Mouse (Mus musculus) C2C12 (cell line): ENCODE data around the gene Ago3. TPM values are rescaled to one million over a fixed set of nuclear protein-coding genes. Genes with fewer than 3 reads are reported as not detected.

ENCODE experiments used
- H3K27me3 ChIP-seq: one replicate; pipeline ENCODE4 v1.6.1; 2011; ENCODE audit not compliant: control insufficient read depth, insufficient read depth, insufficient read length
- H3K36me3 ChIP-seq: one replicate; pipeline ENCODE4 v1.6.1; 2011; ENCODE audit not compliant: control insufficient read depth, insufficient read depth
- H3K4me3 ChIP-seq: one replicate; pipeline ENCODE4 v1.5.1; 2011; ENCODE audit warnings: mild to moderate bottlenecking, control low read depth; ENCODE audit not compliant: poor library complexity, insufficient read depth, severe bottlenecking
- H3K79me2 ChIP-seq: one replicate; pipeline ENCODE4 v1.6.1; 2011; ENCODE audit not compliant: control insufficient read depth, insufficient read depth
- H3K79me3 ChIP-seq: one replicate; pipeline ENCODE4 v1.6.1; 2011; ENCODE audit warnings: low read depth, control low read depth
- H3ac ChIP-seq: one replicate; pipeline ENCODE3; 2011; ENCODE audit warnings: low read depth; ENCODE audit not compliant: control insufficient read depth, insufficient read length
- CEBPB ChIP-seq: IDR thresholded peaks from one replicate; pipeline ENCODE4 v1.6.1; 2011; ENCODE audit warnings: low read depth, mild to moderate bottlenecking, control low read depth, moderate library complexity
- CTCF ChIP-seq: IDR thresholded peaks from one replicate; pipeline ENCODE4 v1.5.1; 2011; ENCODE audit not compliant: control insufficient read depth, insufficient read depth, insufficient read length
- FOSL1 ChIP-seq: IDR thresholded peaks from one replicate; pipeline ENCODE4 v1.8.0; 2011; ENCODE audit warnings: mild to moderate bottlenecking, low read length; ENCODE audit not compliant: poor library complexity, insufficient read depth, severe bottlenecking
- MAX ChIP-seq: IDR thresholded peaks from one replicate; pipeline ENCODE4 v1.6.1; 2011; ENCODE audit warnings: mild to moderate bottlenecking, control low read depth
- MYOD1 ChIP-seq: IDR thresholded peaks from one replicate; pipeline ENCODE4 v1.6.1; 2011; ENCODE audit warnings: low read depth; ENCODE audit not compliant: control insufficient read depth, insufficient read length
- MYOG ChIP-seq: IDR thresholded peaks from one replicate; pipeline ENCODE4 v1.6.1; 2011; ENCODE audit not compliant: control insufficient read depth, insufficient read length; ENCODE audit errors: extremely low read depth
- USF1 ChIP-seq: IDR thresholded peaks from one replicate; pipeline ENCODE4 v1.6.1; 2011; ENCODE audit warnings: low read depth, mild to moderate bottlenecking, control low read depth, moderate library complexity
- polyA plus RNA-seq: library from polyadenylated mRNA; unstranded; fragments of >200 nt; fragmentation: generic; extraction: Trizol; gene quantifications from one replicate; pipeline ENCODE4 v1.2.1, GENCODE M21; 2012; ENCODE audit warnings: missing spikeins

The Ago3 gene
- polyA plus RNA-seq, 1 experiment, result 5.2 TPM

DNA sequence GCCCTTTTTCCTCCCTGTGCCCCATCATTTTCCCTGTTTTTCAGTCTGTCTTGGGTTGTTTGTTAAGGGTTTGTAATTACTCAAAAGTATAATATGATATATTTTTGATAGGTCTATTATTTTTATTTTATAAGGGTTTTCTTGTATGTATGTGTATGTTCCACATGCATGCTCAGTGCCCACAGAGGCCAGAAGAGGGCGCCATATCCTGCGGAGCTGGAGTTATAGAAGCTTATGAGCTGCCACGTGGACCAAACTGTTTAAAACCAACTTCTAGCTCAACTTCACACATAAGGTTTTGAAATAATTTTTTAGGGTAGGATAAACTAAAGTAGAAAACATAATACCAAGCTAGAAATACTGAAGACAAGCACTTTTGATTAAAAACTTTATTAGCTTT lies 97.0 kb downstream of the Ago3 start:
- Histone ChIP-seq H3ac (no peak overlapping the region), H3K4me3 (no peak overlapping the region)
- TF ChIP-seq USF1 (no peak), CEBPB (no peak)

DNA sequence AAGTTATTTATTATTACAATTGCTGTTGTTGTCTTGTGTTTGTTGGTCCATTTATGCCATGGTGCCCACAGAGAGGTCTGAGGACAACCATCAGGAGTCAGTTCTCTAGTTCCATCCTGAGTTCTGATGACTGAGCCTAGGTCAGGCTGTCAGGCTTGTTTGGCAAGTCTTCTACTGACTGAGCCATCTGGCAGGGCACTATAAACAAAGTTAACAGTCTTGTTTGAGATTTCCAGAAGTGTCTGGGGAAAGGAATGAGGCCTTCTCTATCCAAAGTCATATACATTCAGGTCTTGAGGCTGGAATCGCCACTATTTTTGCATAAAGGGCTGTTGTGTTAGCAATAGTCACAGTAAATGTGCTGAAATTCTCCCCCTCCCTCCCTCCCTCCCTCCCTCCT lies 97.6 kb downstream of the Ago3 start:
- H3K4me3 ChIP-seq, result no peak overlapping the region
- no peaks in the 10 kb centered on the region for H3K79me3 ChIP-seq
- no peaks in the 10 kb centered on the region for H3K27me3 ChIP-seq
- no peak overlapping the region for H3ac ChIP-seq
- H3K79me2 ChIP-seq, result no peaks in the 10 kb centered on the region
- TF ChIP-seq MYOG (no peak), MYOD1 (no peak), USF1 (no peak), CTCF (no peak), MAX (no peak), FOSL1 (no peak), CEBPB (no peak)
- peaks cover 4% of the 10 kb centered on the region for H3K36me3 ChIP-seq

More for the DNA sequence above, 97.0 kb downstream of the Ago3 start:
- H3K79me3 ChIP-seq, result no peaks in the 10 kb centered on the region
- no peaks in the 10 kb centered on the region for H3K79me2 ChIP-seq
- H3K27me3 ChIP-seq, result no peaks in the 10 kb centered on the region
- peaks cover 4% of the 10 kb centered on the region for H3K36me3 ChIP-seq

DNA sequence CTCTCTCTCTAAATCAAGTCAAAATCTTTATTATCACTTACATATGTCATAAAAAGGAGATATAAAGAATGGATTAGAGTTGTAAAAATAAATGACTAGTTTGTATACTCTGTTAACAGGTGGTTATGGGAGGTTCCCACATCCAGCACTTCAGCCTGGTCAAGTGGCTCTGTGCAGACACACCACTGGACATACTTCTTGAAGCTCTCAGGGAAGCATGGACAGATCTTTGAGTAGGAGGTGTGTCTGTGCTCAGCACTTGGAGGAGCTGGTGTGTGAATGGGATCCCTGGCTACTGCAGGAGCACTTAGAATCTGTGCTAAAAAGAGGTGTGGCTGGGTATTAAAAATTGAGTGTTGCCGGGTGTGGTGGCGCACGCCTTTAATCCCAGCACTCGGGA lies 99.1 kb downstream of the Ago3 start:
- H3K36me3 ChIP-seq, result no peaks in the 10 kb centered on the region
- no peak for TF ChIP-seq MYOD1
- no peak for TF ChIP-seq USF1
- TF ChIP-seq CEBPB, result no peak
- no peak for TF ChIP-seq MYOG
- no peak for TF ChIP-seq CTCF
- H3K4me3 ChIP-seq, result no peak overlapping the region
- H3ac ChIP-seq, result no peak overlapping the region
- no peaks in the 10 kb centered on the region for H3K27me3 ChIP-seq
- no peaks in the 10 kb centered on the region for H3K79me2 ChIP-seq
- H3K79me3 ChIP-seq, result no peaks in the 10 kb centered on the region

DNA sequence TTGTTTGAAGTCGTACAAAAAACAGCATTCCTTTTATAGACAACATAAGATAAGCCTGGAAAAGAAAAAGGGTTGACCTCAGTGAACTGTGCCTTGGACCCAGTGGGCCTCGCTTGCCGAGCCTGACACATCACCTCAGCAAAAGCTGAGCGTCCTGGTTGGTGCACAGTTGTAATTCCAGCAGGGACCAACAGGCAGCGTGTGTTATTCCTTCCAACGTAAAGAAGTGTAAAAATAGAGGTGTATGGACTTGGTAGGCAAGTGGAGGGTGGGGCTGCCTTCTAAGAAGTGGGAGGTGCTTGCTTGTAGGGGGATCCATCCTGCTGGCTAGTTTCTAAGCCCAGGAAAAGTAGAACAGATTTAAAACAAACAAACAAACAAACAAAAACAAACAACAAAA lies 103.3 kb downstream of the Ago3 start:
- no peak overlapping the region for H3ac ChIP-seq
- no peaks in the 10 kb centered on the region for H3K36me3 ChIP-seq
- no peaks in the 10 kb centered on the region for H3K79me3 ChIP-seq
- peaks cover 2% of the 10 kb centered on the region for H3K79me2 ChIP-seq
- TF ChIP-seq MAX (no peak), MYOD1 (no peak), USF1 (no peak), CTCF (no peak), FOSL1 (no peak), CEBPB (no peak), MYOG (no peak)
- no peak overlapping the region for H3K4me3 ChIP-seq
- no peaks in the 10 kb centered on the region for H3K27me3 ChIP-seq

DNA sequence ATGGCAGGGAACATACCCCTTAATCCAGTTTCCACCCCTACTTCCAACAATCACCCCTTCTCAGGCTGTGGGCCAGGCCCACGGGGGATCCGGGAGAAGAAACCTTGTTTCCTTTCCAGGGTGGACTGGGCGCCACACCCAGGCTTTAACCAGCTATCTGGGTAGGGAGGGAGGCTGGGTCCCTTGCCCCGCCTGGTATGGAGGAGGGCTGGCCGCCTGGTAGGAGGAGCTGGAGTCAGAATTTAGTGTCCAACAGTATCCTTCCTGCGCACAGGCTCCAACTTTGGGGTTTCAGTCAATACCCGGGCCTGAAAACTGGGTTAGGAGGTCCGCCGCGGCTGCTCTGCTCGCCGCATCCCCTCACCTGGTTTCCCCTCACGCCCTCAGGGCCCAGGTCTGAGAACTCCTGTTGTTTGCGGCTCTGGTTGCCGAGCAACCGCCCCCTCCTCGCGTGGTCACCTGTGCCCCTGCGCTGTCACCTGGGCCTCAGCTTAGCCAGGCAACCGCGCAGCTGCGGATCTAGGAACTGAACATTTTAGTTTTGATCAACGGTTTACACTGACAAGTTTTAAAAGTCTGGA lies 104.0 kb downstream of the Ago3 start, which contains the start of gene Tekt2:
Gene Tekt2, minus strand, starts transcription at position 408 of the 581 bp plus-strand sequence.
- peaks cover 4% of the 10 kb centered on the region for H3K79me3 ChIP-seq
- H3K36me3 ChIP-seq, result no peaks in the 10 kb centered on the region
- no peak within 1 kb of the TSS for H3ac ChIP-seq
- no peaks in the 10 kb centered on the region for H3K27me3 ChIP-seq
- H3K79me2 ChIP-seq, result peaks cover 8% of the 10 kb centered on the region
- no peak for TF ChIP-seq USF1
- TF ChIP-seq CTCF, result no peak
- TF ChIP-seq CEBPB, result no peak
- no peak within 1 kb of the TSS for H3K4me3 ChIP-seq

DNA sequence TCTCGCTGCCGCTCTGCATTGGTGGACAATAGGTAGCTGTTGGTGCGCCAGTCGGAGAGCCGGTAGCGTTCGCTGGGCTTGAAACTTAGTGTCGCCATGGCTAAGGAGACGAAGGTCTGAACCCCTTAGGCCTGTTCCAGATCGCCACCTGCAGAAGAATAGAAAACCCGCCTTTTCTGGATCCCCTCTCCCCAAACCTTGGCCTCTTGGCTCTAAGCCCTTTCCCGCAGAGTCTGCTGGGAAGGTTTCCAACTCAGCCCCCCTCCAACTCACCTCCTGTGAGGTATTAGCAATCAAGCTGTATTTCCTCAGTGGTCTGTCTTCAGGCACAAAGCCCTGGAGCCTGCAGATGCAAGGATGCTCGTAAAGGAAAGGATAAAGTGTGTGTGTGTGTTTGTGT lies 104.5 kb downstream of the Ago3 start:
- Histone ChIP-seq H3K27me3 (no peaks in the 10 kb centered on the region), H3K36me3 (no peaks in the 10 kb centered on the region), H3K79me2 (peaks cover 13% of the 10 kb centered on the region), H3ac (no peak overlapping the region), H3K79me3 (peaks cover 5% of the 10 kb centered on the region), H3K4me3 (no peak overlapping the region)
- TF ChIP-seq CTCF, result no peak
- TF ChIP-seq FOSL1, result no peak
- TF ChIP-seq USF1, result no peak
- no peak for TF ChIP-seq MAX
- TF ChIP-seq CEBPB, result no peak
- TF ChIP-seq MYOD1, result no peak
- no peak for TF ChIP-seq MYOG
